Mouse (Mus musculus): ENCODE measurements at regions not wholly inside any gene's neighbourhood (a gene's known extent, or its start where the extent isn't known, plus 50 kb on each side); places are given as distances from the start of the nearest gene placed in this dataset.

GRCm38 (mm10) chr3:149811036-149811435, 820.7 kb upstream of the Adgrl2 start:
- no peak for DNase-seq

- no peak for DNase-seq
Measured at GRCm38 (mm10) chr3:149805345-149805744, 815.0 kb upstream of the Adgrl2 start.

- DNase-seq = no peak
Measured at GRCm38 (mm10) chr3:149796123-149796522, 805.8 kb upstream of the Adgrl2 start.

- no peak for DNase-seq
Measured at GRCm38 (mm10) chr3:149791593-149791992, 801.2 kb upstream of the Adgrl2 start.

GRCm38 (mm10) chr3:149786096-149786495, 795.7 kb upstream of the Adgrl2 start:
- peak; percentile 52 to 74 for DNase-seq

GRCm38 (mm10) chr3:149783903-149784608, 793.7 kb upstream of the Adgrl2 start:
- DNase-seq = no peak

- no peak for DNase-seq
Measured at GRCm38 (mm10) chr3:149767847-149768421, 777.6 kb upstream of the Adgrl2 start.

GRCm38 (mm10) chr3:149761245-149761644, 770.9 kb upstream of the Adgrl2 start:
- no peak for DNase-seq

GRCm38 (mm10) chr3:149757910-149758592, 767.7 kb upstream of the Adgrl2 start:
- DNase-seq = no peak

- no peak for DNase-seq
Measured at GRCm38 (mm10) chr3:149736069-149736468, 745.7 kb upstream of the Adgrl2 start.

GRCm38 (mm10) chr3:149726212-149726611, 735.9 kb upstream of the Adgrl2 start:
- no peak for DNase-seq

GRCm38 (mm10) chr3:149724879-149725278, 734.5 kb upstream of the Adgrl2 start:
- DNase-seq = no peak

GRCm38 (mm10) chr3:149721832-149722231, 731.5 kb upstream of the Adgrl2 start:
- DNase-seq = peak; percentile 4 to 17

- no peak for DNase-seq
Measured at GRCm38 (mm10) chr3:149720306-149720705, 730.0 kb upstream of the Adgrl2 start.

- DNase-seq = peak; percentile 27 to 29
Measured at GRCm38 (mm10) chr3:149705724-149706123, 715.4 kb upstream of the Adgrl2 start.

GRCm38 (mm10) chr3:149705322-149705721, 715.0 kb upstream of the Adgrl2 start:
- DNase-seq = no peak

- no peak for DNase-seq
Measured at GRCm38 (mm10) chr3:149704478-149704877, 714.1 kb upstream of the Adgrl2 start.

- no peak for DNase-seq
Measured at GRCm38 (mm10) chr3:149683561-149683960, 693.2 kb upstream of the Adgrl2 start.

GRCm38 (mm10) chr3:149682246-149682645, 691.9 kb upstream of the Adgrl2 start:
- no peak for DNase-seq

- no peak for DNase-seq
Measured at GRCm38 (mm10) chr3:149673926-149674325, 683.6 kb upstream of the Adgrl2 start.

GRCm38 (mm10) chr3:149664624-149665023, 674.3 kb upstream of the Adgrl2 start:
- DNase-seq = no peak

GRCm38 (mm10) chr3:149638324-149638723, 648.0 kb upstream of the Adgrl2 start:
- DNase-seq = no peak

GRCm38 (mm10) chr3:149626186-149626585, 635.8 kb upstream of the Adgrl2 start:
- DNase-seq = no peak

GRCm38 (mm10) chr3:149625497-149625896, 635.1 kb upstream of the Adgrl2 start:
- no peak for DNase-seq
